Mouse (Mus musculus) heart, adult 11 months (tissue): ENCODE data around the gene Gm44805.
A peak's percentile ranks its signal among the peaks of the same experiment; 100 is the strongest.
"Not testable (repeated sequence)": the region's sequence is repeated elsewhere in the genome, so short reads cannot be mapped to it uniquely, and the experiment has no call there.

Experiments
- DNase-seq: peaks from one replicate; pipeline ENCODE4 v3.0.0; 2022

The Gm44805 gene

GRCm38 (mm10) chr7:19698907-19699826 lies 17.9 kb upstream of the Gm44805 start, which contains the start of gene Apoe:
TSS of gene Apoe (minus strand) at chr7:19699188.
- peak; percentile 99 for DNase-seq

- peak; percentile 94 for DNase-seq
Measured at GRCm38 (mm10) chr7:19697949-19698906, 17.0 kb upstream of the Gm44805 start.

- DNase-seq: peak; percentile 91
Measured at GRCm38 (mm10) chr7:19696336-19696873, 15.2 kb upstream of the Gm44805 start.

- DNase-seq: no peak
Measured at GRCm38 (mm10) chr7:19695881-19696280, 14.7 kb upstream of the Gm44805 start.

GRCm38 (mm10) chr7:19695213-19695594 lies 14.0 kb upstream of the Gm44805 start:
- no peak for DNase-seq

- peak; percentile 95 for DNase-seq
Measured at GRCm38 (mm10) chr7:19694336-19695212, 13.4 kb upstream of the Gm44805 start.

- peak; percentile 98 for DNase-seq
Measured at GRCm38 (mm10) chr7:19693421-19693820, 12.2 kb upstream of the Gm44805 start.

GRCm38 (mm10) chr7:19691873-19692865 lies 10.9 kb upstream of the Gm44805 start, which contains the start of gene Apoc1:
TSS of gene Apoc1 (minus strand) at chr7:19692660.
- DNase-seq: peak; percentile 94

GRCm38 (mm10) chr7:19691434-19691833 lies 10.2 kb upstream of the Gm44805 start:
- no peak for DNase-seq

- no peak for DNase-seq
Measured at GRCm38 (mm10) chr7:19690845-19691244, 9.6 kb upstream of the Gm44805 start.

- no peak for DNase-seq
Measured at GRCm38 (mm10) chr7:19688611-19689010, 7.4 kb upstream of the Gm44805 start.

GRCm38 (mm10) chr7:19688101-19688500 lies 6.9 kb upstream of the Gm44805 start:
- DNase-seq: no peak

- DNase-seq: not testable (repeated sequence)
Measured at GRCm38 (mm10) chr7:19686927-19687583, 5.8 kb upstream of the Gm44805 start.

- DNase-seq: no peak
Measured at GRCm38 (mm10) chr7:19686521-19686920, 5.3 kb upstream of the Gm44805 start.

GRCm38 (mm10) chr7:19685374-19685773 lies 4.2 kb upstream of the Gm44805 start:
- no peak for DNase-seq

- DNase-seq: no peak
Measured at GRCm38 (mm10) chr7:19683771-19684201, 2.6 kb upstream of the Gm44805 start.

- no peak for DNase-seq
Measured at GRCm38 (mm10) chr7:19682979-19683378, 1.8 kb upstream of the Gm44805 start.

GRCm38 (mm10) chr7:19680702-19681101 lies 521 bp downstream of the Gm44805 start:
- no peak for DNase-seq

GRCm38 (mm10) chr7:19678901-19679300 lies 2.3 kb downstream of the Gm44805 start:
- DNase-seq: no peak

- no peak for DNase-seq
Measured at GRCm38 (mm10) chr7:19677872-19678271, 3.4 kb downstream of the Gm44805 start, which contains the start of gene Apoc2. TSS of gene Apoc2 (minus strand) at chr7:19677941.
